Mouse (Mus musculus) spleen, postnatal 14 days (tissue): ENCODE measurements around the gene Agtr2.
"Not testable (repeated sequence)": the region's sequence is repeated elsewhere in the genome, so short reads cannot be mapped to it uniquely, and the experiment has no call there.

Experiments
- DNase-seq, 2 experiments: peaks; one replicate each; pipeline ENCODE4 v3.0.0; 2021 to 2022; ENCODE audit warnings: low spot score in 2 of 2

Gene Agtr2

DNA sequence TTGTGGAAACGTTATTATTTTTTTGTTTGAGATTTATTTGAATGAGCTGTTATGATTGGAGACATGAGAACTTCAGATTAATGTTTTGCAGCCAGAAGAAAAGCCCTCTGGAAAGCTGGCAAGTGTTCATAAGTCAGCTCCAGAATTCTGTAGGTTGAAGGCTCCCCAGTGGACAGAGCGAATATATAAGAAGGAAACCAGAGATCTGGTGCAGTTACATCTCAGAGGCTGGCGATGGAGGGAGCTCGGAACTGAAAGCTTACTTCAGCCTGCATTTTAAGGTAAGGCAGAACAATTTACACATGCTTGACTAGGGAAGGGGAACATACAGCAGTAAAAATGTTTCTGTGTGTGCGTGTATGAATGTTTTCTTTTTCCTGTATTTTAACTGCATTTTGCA lies at the start of gene Agtr2:
Gene Agtr2 (plus strand): TSS at position 131 of the 400 bp plus-strand sequence.
- DNase-seq: no peak

- DNase-seq: no peak
Measured at GRCm38 (mm10) chrX:21452519-21452918, 31.8 kb upstream of the Agtr2 start.

- DNase-seq: no peak
Measured at GRCm38 (mm10) chrX:21488111-21488510, 3.8 kb downstream of the Agtr2 start.

GRCm38 (mm10) chrX:21500242-21500641 lies 15.9 kb downstream of the Agtr2 start:
- no peak for DNase-seq

GRCm38 (mm10) chrX:21507333-21507732 lies 23.0 kb downstream of the Agtr2 start:
- not testable (repeated sequence) for DNase-seq

DNA sequence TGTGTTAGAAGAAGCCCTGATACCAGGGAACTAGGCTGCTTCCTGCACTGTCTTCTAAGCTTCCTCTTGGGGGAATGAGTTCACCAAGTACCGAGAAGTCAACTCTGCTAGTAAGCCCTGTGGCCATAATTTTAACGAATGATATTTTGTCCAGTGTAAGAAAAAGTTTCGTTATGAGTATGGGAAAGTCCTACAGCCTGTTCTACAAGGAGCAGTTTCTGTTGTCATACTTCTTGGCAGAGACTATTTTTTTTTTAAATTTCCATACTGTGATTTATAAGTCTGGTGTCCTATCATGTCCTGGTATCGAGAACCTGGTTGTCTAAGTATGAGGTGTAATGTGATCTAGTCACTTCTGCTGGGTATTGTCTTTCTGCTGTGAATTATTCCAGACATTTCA lies 38.2 kb downstream of the Agtr2 start:
- no peak for DNase-seq
